Mouse (Mus musculus): ENCODE measurements around the gene Cacng2. TPM values are rescaled to one million over a fixed set of nuclear protein-coding genes. Genes with fewer than 3 reads are reported as not detected.

Gene Cacng2
- polyA plus RNA-seq, 1 experiment from 2014 or later = 0.04 TPM

- Histone ChIP-seq H3K9me3 (no peaks in the 10 kb centered on the region), H3K4me1 (no peaks in the 10 kb centered on the region), H3K27ac (no peak overlapping the region), H3K27me3 (no peaks in the 10 kb centered on the region), H3K36me3 (no peaks in the 10 kb centered on the region), H3K4me2 (no peak overlapping the region), H3K9ac (no peak overlapping the region), H3K4me3 (no peak overlapping the region)
- ATAC-seq (ENCODE audit: insufficient number of reproducible peaks, low FRiP score, low TSS enrichment, low read depth) = no peak
- WGBS = 26% methylated on average over 6 of the region's 6 CpGs
Measured at GRCm38 (mm10) chr15:78134606-78135005, 14.8 kb upstream of the Cacng2 start.

GRCm38 (mm10) chr15:78133389-78133788 is 13.6 kb upstream of the Cacng2 start:
- Histone ChIP-seq H3K9me3 (no peaks in the 10 kb centered on the region), H3K4me3 (no peak overlapping the region), H3K9ac (no peak overlapping the region), H3K27ac (no peak overlapping the region), H3K36me3 (no peaks in the 10 kb centered on the region), H3K4me2 (no peak overlapping the region), H3K27me3 (no peaks in the 10 kb centered on the region), H3K4me1 (no peaks in the 10 kb centered on the region)
- no peak for ATAC-seq (ENCODE audit: insufficient number of reproducible peaks, low FRiP score, low TSS enrichment, low read depth)
- WGBS = 45% methylated on average over 2 of the region's 2 CpGs

GRCm38 (mm10) chr15:78119248-78119647 is 580 bp downstream of the Cacng2 start:
- no peak overlapping the region for H3K9ac ChIP-seq
- peak overlapping the region; percentile 47 for H3K4me2 ChIP-seq
- H3K9me3 ChIP-seq = no peaks in the 10 kb centered on the region
- peaks cover 8% of the 10 kb centered on the region for H3K4me1 ChIP-seq
- H3K27me3 ChIP-seq = peaks cover 26% of the 10 kb centered on the region
- peak overlapping the region; percentile 20 for H3K4me3 ChIP-seq
- no peaks in the 10 kb centered on the region for H3K36me3 ChIP-seq
- H3K27ac ChIP-seq = no peak overlapping the region
- 6% methylated on average over 36 of the region's 39 CpGs for WGBS
- no peak for ATAC-seq (ENCODE audit: insufficient number of reproducible peaks, low FRiP score, low TSS enrichment, low read depth)

GRCm38 (mm10) chr15:78118275-78118995 is 1.4 kb downstream of the Cacng2 start:
- ATAC-seq (ENCODE audit: insufficient number of reproducible peaks, low FRiP score, low TSS enrichment, low read depth) = no peak
- H3K27ac ChIP-seq = no peak overlapping the region
- no peak overlapping the region for H3K4me3 ChIP-seq
- H3K9me3 ChIP-seq = no peaks in the 10 kb centered on the region
- H3K9ac ChIP-seq = no peak overlapping the region
- peaks cover 26% of the 10 kb centered on the region for H3K27me3 ChIP-seq
- no peaks in the 10 kb centered on the region for H3K36me3 ChIP-seq
- WGBS = 69% methylated on average over 17 of the region's 18 CpGs
- H3K4me2 ChIP-seq = no peak overlapping the region
- peaks cover 8% of the 10 kb centered on the region for H3K4me1 ChIP-seq

- H3K27me3 ChIP-seq = peaks cover 26% of the 10 kb centered on the region
- no peak overlapping the region for H3K4me2 ChIP-seq
- 88% methylated on average over 16 of the region's 16 CpGs for WGBS
- H3K9me3 ChIP-seq = no peaks in the 10 kb centered on the region
- no peak overlapping the region for H3K4me3 ChIP-seq
- peaks cover 8% of the 10 kb centered on the region for H3K4me1 ChIP-seq
- ATAC-seq (ENCODE audit: insufficient number of reproducible peaks, low FRiP score, low TSS enrichment, low read depth) = no peak
- no peak overlapping the region for H3K27ac ChIP-seq
- no peak overlapping the region for H3K9ac ChIP-seq
- no peaks in the 10 kb centered on the region for H3K36me3 ChIP-seq
Measured at GRCm38 (mm10) chr15:78117731-78118130, 2.1 kb downstream of the Cacng2 start.

GRCm38 (mm10) chr15:78116936-78117335 is 2.9 kb downstream of the Cacng2 start:
- 75% methylated on average over 10 of the region's 10 CpGs for WGBS
- Histone ChIP-seq H3K4me3 (no peak overlapping the region), H3K4me1 (peaks cover 8% of the 10 kb centered on the region), H3K27me3 (peaks cover 26% of the 10 kb centered on the region), H3K4me2 (no peak overlapping the region), H3K27ac (no peak overlapping the region), H3K9ac (no peak overlapping the region), H3K9me3 (no peaks in the 10 kb centered on the region), H3K36me3 (no peaks in the 10 kb centered on the region)
- ATAC-seq (ENCODE audit: insufficient number of reproducible peaks, low FRiP score, low TSS enrichment, low read depth) = no peak

- Histone ChIP-seq H3K4me3 (no peak overlapping the region), H3K4me2 (no peak overlapping the region), H3K9me3 (no peaks in the 10 kb centered on the region), H3K36me3 (no peaks in the 10 kb centered on the region), H3K9ac (no peak overlapping the region), H3K27ac (no peak overlapping the region), H3K4me1 (peaks cover 8% of the 10 kb centered on the region), H3K27me3 (peaks cover 26% of the 10 kb centered on the region)
- ATAC-seq (ENCODE audit: insufficient number of reproducible peaks, low FRiP score, low TSS enrichment, low read depth) = no peak
- 65% methylated on average over 10 of the region's 10 CpGs for WGBS
Measured at GRCm38 (mm10) chr15:78116244-78116643, 3.6 kb downstream of the Cacng2 start.

GRCm38 (mm10) chr15:78099516-78099915 is 20.3 kb downstream of the Cacng2 start:
- H3K4me2 ChIP-seq = no peak overlapping the region
- 43% methylated on average over 5 of the region's 5 CpGs for WGBS
- H3K27me3 ChIP-seq = no peaks in the 10 kb centered on the region
- no peak overlapping the region for H3K9ac ChIP-seq
- H3K27ac ChIP-seq = no peak overlapping the region
- H3K9me3 ChIP-seq = no peaks in the 10 kb centered on the region
- H3K4me3 ChIP-seq = no peak overlapping the region
- H3K4me1 ChIP-seq = no peaks in the 10 kb centered on the region
- ATAC-seq (ENCODE audit: insufficient number of reproducible peaks, low FRiP score, low TSS enrichment, low read depth) = no peak
- no peaks in the 10 kb centered on the region for H3K36me3 ChIP-seq

- no peak for ATAC-seq (ENCODE audit: insufficient number of reproducible peaks, low FRiP score, low TSS enrichment, low read depth)
- Histone ChIP-seq H3K27ac (no peak overlapping the region), H3K9me3 (no peaks in the 10 kb centered on the region), H3K9ac (no peak overlapping the region), H3K4me2 (no peak overlapping the region), H3K4me3 (no peak overlapping the region), H3K4me1 (no peaks in the 10 kb centered on the region), H3K27me3 (no peaks in the 10 kb centered on the region), H3K36me3 (no peaks in the 10 kb centered on the region)
- 86% methylated on average over 16 of the region's 16 CpGs for WGBS
Measured at GRCm38 (mm10) chr15:78096004-78096403, 23.8 kb downstream of the Cacng2 start.

GRCm38 (mm10) chr15:78093597-78093996 is 26.2 kb downstream of the Cacng2 start:
- no peaks in the 10 kb centered on the region for H3K9me3 ChIP-seq
- H3K36me3 ChIP-seq = no peaks in the 10 kb centered on the region
- H3K4me2 ChIP-seq = no peak overlapping the region
- H3K4me1 ChIP-seq = no peaks in the 10 kb centered on the region
- no peak overlapping the region for H3K4me3 ChIP-seq
- no peaks in the 10 kb centered on the region for H3K27me3 ChIP-seq
- H3K27ac ChIP-seq = no peak overlapping the region
- no peak overlapping the region for H3K9ac ChIP-seq
- no peak for ATAC-seq (ENCODE audit: insufficient number of reproducible peaks, low FRiP score, low TSS enrichment, low read depth)
- WGBS = 89% methylated on average over 5 of the region's 5 CpGs

GRCm38 (mm10) chr15:78082841-78083572 is 36.8 kb downstream of the Cacng2 start:
- no peak for ATAC-seq (ENCODE audit: insufficient number of reproducible peaks, low FRiP score, low TSS enrichment, low read depth)
- no peak overlapping the region for H3K27ac ChIP-seq
- no peak overlapping the region for H3K4me3 ChIP-seq
- no peak overlapping the region for H3K4me2 ChIP-seq
- no peak overlapping the region for H3K9ac ChIP-seq
- no peaks in the 10 kb centered on the region for H3K27me3 ChIP-seq
- H3K36me3 ChIP-seq = no peaks in the 10 kb centered on the region
- 82% methylated on average over 13 of the region's 13 CpGs for WGBS
- H3K4me1 ChIP-seq = no peaks in the 10 kb centered on the region
- H3K9me3 ChIP-seq = no peaks in the 10 kb centered on the region

GRCm38 (mm10) chr15:78082149-78082548 is 37.7 kb downstream of the Cacng2 start:
- 54% methylated on average over 8 of the region's 8 CpGs for WGBS
- H3K9me3 ChIP-seq = no peaks in the 10 kb centered on the region

More at GRCm38 (mm10) chr15:78082149-78082548, 37.7 kb downstream of the Cacng2 start:
- H3K36me3 ChIP-seq = no peaks in the 10 kb centered on the region
- H3K27ac ChIP-seq = no peak overlapping the region
- ATAC-seq (ENCODE audit: insufficient number of reproducible peaks, low FRiP score, low TSS enrichment, low read depth) = no peak
- no peaks in the 10 kb centered on the region for H3K4me1 ChIP-seq
- no peak overlapping the region for H3K4me3 ChIP-seq
- no peaks in the 10 kb centered on the region for H3K27me3 ChIP-seq
- no peak overlapping the region for H3K9ac ChIP-seq
- no peak overlapping the region for H3K4me2 ChIP-seq
